Mouse (Mus musculus): ENCODE measurements around the gene Slbp. TPM values are rescaled to one million over a fixed set of nuclear protein-coding genes. Genes with fewer than 3 reads are reported as not detected.

Slbp gene
- polyA plus RNA-seq, 1 experiment from 2014 or later = 257 TPM

DNA sequence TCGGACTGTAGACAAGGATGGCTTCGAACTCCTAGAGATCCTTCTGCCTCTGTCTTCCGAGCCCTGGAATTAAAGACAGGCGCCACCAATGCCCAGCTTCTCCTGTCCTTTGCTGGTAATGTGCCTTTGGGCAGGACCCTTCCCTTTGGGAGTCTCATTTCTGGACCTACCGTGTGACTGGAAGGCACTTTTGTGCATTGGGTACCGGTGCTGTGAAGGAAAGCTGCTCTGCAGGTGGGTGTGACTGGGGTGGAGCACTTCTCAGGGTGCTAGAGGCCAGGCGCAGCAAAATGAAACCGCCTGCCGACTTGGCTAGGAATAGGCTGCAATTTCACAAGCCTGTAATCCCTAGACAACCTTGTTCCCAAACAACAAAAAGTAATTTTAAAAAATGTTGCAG lies 22.3 kb downstream of the Slbp start:
- 7% methylated on average over 9 of the region's 9 CpGs for WGBS
- H3K4me1 ChIP-seq (replicated peaks; ENCODE audit: control insufficient read depth, insufficient read depth, low read length) = no peaks in the 10 kb centered on the region
- peak; percentile 38 for ATAC-seq (ENCODE audit: low FRiP score)
- H3K9ac ChIP-seq (ENCODE audit: low read depth, low read length) = peak overlapping the region; percentile 46; the same call in 1 of the 2 replicates
- no peak for DNase-seq (ENCODE audit: low spot score)
- no peaks in the 10 kb centered on the region for H3K9me3 ChIP-seq (ENCODE audit: control insufficient read depth, low read length)
- H3K4me2 ChIP-seq (replicated peaks; ENCODE audit: low read depth, low read length) = peak overlapping the region; percentile 82
- no peaks in the 10 kb centered on the region for H3K36me3 ChIP-seq (ENCODE audit: control insufficient read depth, insufficient read depth, low read length)
- H3K27ac ChIP-seq (ENCODE audit: low read depth, low read length) = no peak overlapping the region
- peak overlapping the region; percentile 75 for H3K4me3 ChIP-seq (ENCODE audit: low read depth, low read length)
- no peaks in the 10 kb centered on the region for H3K27me3 ChIP-seq (ENCODE audit: control insufficient read depth, insufficient read depth, low read length)

DNA sequence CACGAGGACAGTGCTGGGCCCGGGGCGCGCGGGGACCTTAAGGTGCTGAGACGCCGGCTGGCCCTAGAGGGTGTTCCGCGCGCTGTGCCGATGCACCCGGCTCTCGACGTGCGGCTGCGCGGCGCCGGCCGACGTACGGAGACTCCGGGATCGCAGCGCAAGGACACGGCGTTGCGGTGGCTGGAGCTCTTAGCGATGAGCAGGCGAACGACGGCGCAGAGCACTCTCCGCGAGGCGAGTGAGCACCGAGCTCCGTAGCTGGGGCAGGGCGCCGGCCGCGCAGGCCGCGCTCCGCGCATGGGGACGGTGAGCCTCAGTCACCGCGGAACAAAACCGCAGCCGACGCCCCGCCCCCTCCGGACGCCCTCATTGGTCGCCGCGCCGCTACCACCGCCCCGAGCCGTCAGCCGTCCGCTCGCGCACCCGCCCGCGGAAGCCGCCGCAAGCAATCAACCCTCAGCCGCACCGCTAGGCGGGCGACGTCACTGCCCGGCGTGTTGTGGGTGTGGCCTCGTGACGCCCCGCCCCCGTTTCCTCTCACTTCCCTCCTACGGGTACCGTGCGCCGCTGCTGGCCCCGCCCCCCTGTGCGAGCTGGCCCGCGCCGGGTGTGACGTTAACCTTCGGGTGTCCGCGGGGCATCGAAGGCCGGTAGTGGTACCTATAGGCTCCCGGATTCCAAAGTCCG lies 22.9 kb downstream of the Slbp start, which contains the start of the genes Fam53a and Gm9903:
Gene Fam53a, minus strand, starts transcription at position 335 of the 687 bp plus-strand sequence.
Gene Gm9903, plus strand, starts transcription at position 625 of the 687 bp plus-strand sequence.
- no peaks in the 10 kb centered on the region for H3K36me3 ChIP-seq (ENCODE audit: control insufficient read depth, insufficient read depth, low read length)
- no peaks in the 10 kb centered on the region for H3K27me3 ChIP-seq (ENCODE audit: control insufficient read depth, insufficient read depth, low read length)
- H3K4me1 ChIP-seq (replicated peaks; ENCODE audit: control insufficient read depth, insufficient read depth, low read length) = no peaks in the 10 kb centered on the region
- peak within 1 kb of the TSS; percentile 82 for H3K4me2 ChIP-seq (replicated peaks; ENCODE audit: low read depth, low read length)
- no peaks in the 10 kb centered on the region for H3K9me3 ChIP-seq (ENCODE audit: control insufficient read depth, low read length)
- peak within 1 kb of the TSS; percentile 75 for H3K4me3 ChIP-seq (ENCODE audit: low read depth, low read length)
- peak within 1 kb of the TSS; percentile 70 for H3K9ac ChIP-seq (ENCODE audit: low read depth, low read length)
- WGBS = 0% methylated on average over 76 of the region's 99 CpGs
- H3K27ac ChIP-seq (ENCODE audit: low read depth, low read length) = peak within 1 kb of the TSS; percentile 83
- peak; percentile 95 for ATAC-seq (ENCODE audit: low FRiP score)
- DNase-seq (ENCODE audit: low spot score) = peak; percentile 99

DNA sequence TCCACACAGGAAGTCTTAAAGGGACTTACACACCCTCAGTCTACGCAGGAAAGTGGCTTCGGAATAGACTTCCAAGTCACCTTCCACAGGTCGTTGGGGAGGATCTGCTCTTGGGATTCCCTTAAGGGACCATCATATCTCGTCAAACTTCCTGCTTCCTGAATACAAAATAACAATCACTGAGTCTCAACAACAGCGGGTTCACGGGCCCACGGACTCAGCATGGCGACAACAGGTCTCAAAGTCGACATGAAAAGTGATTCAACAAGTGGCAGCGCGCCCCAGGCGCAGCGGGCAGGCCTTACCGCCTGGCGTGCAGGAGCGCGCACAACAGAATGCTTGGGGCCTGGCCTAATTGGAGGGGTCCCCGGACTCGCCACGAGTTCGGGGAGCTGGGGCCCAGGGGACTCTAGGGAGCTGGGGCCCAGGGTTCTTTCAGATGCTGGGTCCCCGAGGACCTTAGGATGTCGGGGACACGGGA lies 23.5 kb downstream of the Slbp start:
- Histone ChIP-seq H3K27ac (ENCODE audit: low read depth, low read length) (peak overlapping the region; percentile 83), H3K4me1 (replicated peaks; ENCODE audit: control insufficient read depth, insufficient read depth, low read length) (no peaks in the 10 kb centered on the region), H3K9me3 (ENCODE audit: control insufficient read depth, low read length) (no peaks in the 10 kb centered on the region), H3K4me2 (replicated peaks; ENCODE audit: low read depth, low read length) (peak overlapping the region; percentile 82), H3K27me3 (ENCODE audit: control insufficient read depth, insufficient read depth, low read length) (no peaks in the 10 kb centered on the region), H3K36me3 (ENCODE audit: control insufficient read depth, insufficient read depth, low read length) (no peaks in the 10 kb centered on the region), H3K4me3 (ENCODE audit: low read depth, low read length) (peak overlapping the region; percentile 75), H3K9ac (ENCODE audit: low read depth, low read length) (peak overlapping the region; percentile 70)
- peak; percentile 69; the same call in 1 of the 2 replicates for ATAC-seq (ENCODE audit: low FRiP score)
- DNase-seq (ENCODE audit: low spot score) = peak; percentile 67
- 0% methylated on average over 24 of the region's 24 CpGs for WGBS

DNA sequence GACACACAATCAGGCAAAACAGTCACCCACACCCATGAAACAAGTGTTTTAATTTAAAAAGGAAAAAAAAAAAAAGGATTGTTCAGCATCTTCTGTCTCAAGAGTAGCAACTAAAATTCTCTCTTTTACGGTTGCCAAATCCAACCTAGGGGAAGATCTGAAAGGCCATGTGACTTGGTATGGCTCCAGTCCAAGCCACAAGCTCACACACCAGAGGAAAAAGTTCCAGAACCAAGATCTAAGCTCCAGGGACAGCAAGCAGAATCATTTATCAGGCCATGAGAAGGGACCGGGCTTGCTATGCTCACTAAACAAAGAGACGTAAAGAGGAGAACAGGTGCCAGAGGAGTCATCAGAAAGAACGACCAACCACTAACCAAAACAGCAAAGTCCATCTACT lies 24.4 kb downstream of the Slbp start:
- H3K27ac ChIP-seq (ENCODE audit: low read depth, low read length) = no peak overlapping the region
- H3K4me3 ChIP-seq (ENCODE audit: low read depth, low read length) = peak overlapping the region; percentile 75; the same call in 1 of the 2 replicates
- 57% methylated on average over 4 of the region's 4 CpGs for WGBS
- no peaks in the 10 kb centered on the region for H3K9me3 ChIP-seq (ENCODE audit: control insufficient read depth, low read length)
- no peaks in the 10 kb centered on the region for H3K36me3 ChIP-seq (ENCODE audit: control insufficient read depth, insufficient read depth, low read length)
- DNase-seq (ENCODE audit: low spot score) (no peak), ATAC-seq (ENCODE audit: low FRiP score) (no peak)
- no peaks in the 10 kb centered on the region for H3K27me3 ChIP-seq (ENCODE audit: control insufficient read depth, insufficient read depth, low read length)
- H3K9ac ChIP-seq (ENCODE audit: low read depth, low read length) = no peak overlapping the region
- H3K4me1 ChIP-seq (replicated peaks; ENCODE audit: control insufficient read depth, insufficient read depth, low read length) = no peaks in the 10 kb centered on the region
- H3K4me2 ChIP-seq (replicated peaks; ENCODE audit: low read depth, low read length) = peak overlapping the region; percentile 32

DNA sequence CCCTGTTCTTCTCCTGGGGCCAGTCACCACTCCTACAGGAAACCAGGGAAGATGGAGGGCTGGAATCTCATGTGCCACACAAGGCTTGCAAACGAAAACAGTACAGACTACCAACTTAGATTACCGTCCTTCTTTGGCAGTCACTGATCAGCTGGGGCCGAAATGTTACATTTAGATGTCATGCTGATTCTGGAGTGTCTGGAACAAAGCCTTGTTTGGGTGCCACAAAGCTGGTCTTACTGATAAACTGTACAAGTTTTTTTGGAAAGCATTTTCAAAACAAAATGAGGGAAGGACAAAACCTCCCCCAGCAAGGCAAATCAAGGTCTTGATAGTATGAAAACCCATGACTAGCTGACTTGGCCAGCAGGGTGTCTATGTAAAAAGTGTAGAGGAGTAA lies 28.6 kb downstream of the Slbp start:
- no peak overlapping the region for H3K9ac ChIP-seq (ENCODE audit: low read depth, low read length)
- 76% methylated on average over 3 of the region's 3 CpGs for WGBS
- H3K4me3 ChIP-seq (ENCODE audit: low read depth, low read length) = no peak overlapping the region
- ATAC-seq (ENCODE audit: low FRiP score) (no peak), DNase-seq (ENCODE audit: low spot score) (no peak)
- H3K9me3 ChIP-seq (ENCODE audit: control insufficient read depth, low read length) = no peaks in the 10 kb centered on the region
- H3K27me3 ChIP-seq (ENCODE audit: control insufficient read depth, insufficient read depth, low read length) = no peaks in the 10 kb centered on the region
- no peaks in the 10 kb centered on the region for H3K4me1 ChIP-seq (replicated peaks; ENCODE audit: control insufficient read depth, insufficient read depth, low read length)
- no peak overlapping the region for H3K27ac ChIP-seq (ENCODE audit: low read depth, low read length)
- no peaks in the 10 kb centered on the region for H3K36me3 ChIP-seq (ENCODE audit: control insufficient read depth, insufficient read depth, low read length)
- H3K4me2 ChIP-seq (replicated peaks; ENCODE audit: low read depth, low read length) = no peak overlapping the region

DNA sequence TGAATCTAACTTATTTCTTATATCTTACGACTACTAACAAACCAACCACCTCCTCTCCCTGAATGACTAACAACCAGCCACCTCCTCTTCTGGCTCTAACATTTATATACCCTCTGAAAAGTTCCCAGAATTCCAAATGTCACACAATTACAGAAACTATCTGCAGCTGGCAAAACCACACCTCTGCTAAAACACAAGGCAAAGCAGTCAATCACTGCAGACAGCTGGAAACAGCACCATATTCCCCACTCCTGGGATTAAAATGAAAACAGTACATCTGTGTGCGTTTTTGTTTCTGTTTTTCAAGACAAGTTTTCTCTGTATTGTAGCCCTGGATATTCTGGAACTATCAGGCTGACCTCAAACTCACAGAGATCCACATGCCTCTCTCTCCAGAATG lies 29.7 kb downstream of the Slbp start:
- no peaks in the 10 kb centered on the region for H3K36me3 ChIP-seq (ENCODE audit: control insufficient read depth, insufficient read depth, low read length)
- H3K27ac ChIP-seq (ENCODE audit: low read depth, low read length) = no peak overlapping the region
- DNase-seq (ENCODE audit: low spot score) (no peak), ATAC-seq (ENCODE audit: low FRiP score) (no peak)
- no peak overlapping the region for H3K4me3 ChIP-seq (ENCODE audit: low read depth, low read length)
- H3K9me3 ChIP-seq (ENCODE audit: control insufficient read depth, low read length) = no peaks in the 10 kb centered on the region
- WGBS = 87% methylated on average over 2 of the region's 2 CpGs
- no peaks in the 10 kb centered on the region for H3K27me3 ChIP-seq (ENCODE audit: control insufficient read depth, insufficient read depth, low read length)
- H3K4me1 ChIP-seq (replicated peaks; ENCODE audit: control insufficient read depth, insufficient read depth, low read length) = no peaks in the 10 kb centered on the region
- no peak overlapping the region for H3K9ac ChIP-seq (ENCODE audit: low read depth, low read length)
- H3K4me2 ChIP-seq (replicated peaks; ENCODE audit: low read depth, low read length) = no peak overlapping the region

DNA sequence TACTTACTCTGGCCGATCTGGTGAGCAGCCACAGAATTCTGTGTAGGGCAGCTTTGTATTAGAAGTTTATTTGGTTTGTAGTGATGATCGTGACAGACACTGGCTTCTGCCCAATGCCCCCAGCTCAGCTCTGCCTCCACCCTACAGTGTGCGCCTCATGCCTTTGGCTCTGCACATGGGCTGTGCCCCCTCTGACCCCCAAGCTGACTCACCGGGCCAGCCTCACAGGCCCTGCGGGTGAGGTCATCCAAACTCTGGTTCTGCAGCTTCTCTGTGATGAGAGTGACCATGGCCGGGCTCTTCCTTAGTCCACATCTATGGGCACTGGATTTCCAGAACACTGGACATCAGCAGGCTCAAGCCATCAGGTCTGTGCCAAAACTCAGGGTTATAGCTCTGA lies 38.0 kb downstream of the Slbp start:
- Histone ChIP-seq H3K27ac (ENCODE audit: low read depth, low read length) (no peak overlapping the region), H3K27me3 (ENCODE audit: control insufficient read depth, insufficient read depth, low read length) (no peaks in the 10 kb centered on the region), H3K4me1 (replicated peaks; ENCODE audit: control insufficient read depth, insufficient read depth, low read length) (no peaks in the 10 kb centered on the region), H3K4me3 (ENCODE audit: low read depth, low read length) (no peak overlapping the region), H3K36me3 (ENCODE audit: control insufficient read depth, insufficient read depth, low read length) (no peaks in the 10 kb centered on the region), H3K9ac (ENCODE audit: low read depth, low read length) (no peak overlapping the region), H3K9me3 (ENCODE audit: control insufficient read depth, low read length) (no peaks in the 10 kb centered on the region), H3K4me2 (replicated peaks; ENCODE audit: low read depth, low read length) (no peak overlapping the region)
- 93% methylated on average over 6 of the region's 6 CpGs for WGBS
- DNase-seq (ENCODE audit: low spot score) = no peak
- no peak for ATAC-seq (ENCODE audit: low FRiP score)

DNA sequence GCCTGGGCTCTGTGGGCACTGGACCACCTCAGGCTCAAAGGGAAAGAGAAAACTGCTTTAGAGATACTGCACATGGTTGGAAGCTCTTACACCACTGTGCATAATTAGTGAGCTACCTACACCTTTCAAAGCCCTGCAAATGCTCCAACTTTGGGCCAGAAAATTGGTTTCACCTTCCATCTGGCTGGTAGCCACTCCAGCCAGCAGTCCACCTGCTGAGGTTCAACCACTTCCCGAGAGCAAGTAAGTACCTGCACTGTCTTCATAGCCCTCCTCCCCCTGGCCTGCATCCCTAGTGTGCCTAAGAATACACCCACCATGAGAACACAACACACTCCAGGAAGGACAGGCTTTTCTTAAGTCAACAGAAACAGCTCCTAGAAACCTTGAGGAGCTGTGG lies 40.6 kb downstream of the Slbp start:
- H3K4me3 ChIP-seq (ENCODE audit: low read depth, low read length) = no peak overlapping the region
- no peaks in the 10 kb centered on the region for H3K4me1 ChIP-seq (replicated peaks; ENCODE audit: control insufficient read depth, insufficient read depth, low read length)
- DNase-seq (ENCODE audit: low spot score) (no peak), ATAC-seq (ENCODE audit: low FRiP score) (no peak)
- 96% methylated on average over 1 of the region's 1 CpGs for WGBS
- peaks cover 8% of the 10 kb centered on the region; the same call in 1 of the 2 replicates for H3K36me3 ChIP-seq (ENCODE audit: control insufficient read depth, insufficient read depth, low read length)
- no peak overlapping the region for H3K4me2 ChIP-seq (replicated peaks; ENCODE audit: low read depth, low read length)
- H3K27me3 ChIP-seq (ENCODE audit: control insufficient read depth, insufficient read depth, low read length) = no peaks in the 10 kb centered on the region
- no peaks in the 10 kb centered on the region for H3K9me3 ChIP-seq (ENCODE audit: control insufficient read depth, low read length)
- H3K9ac ChIP-seq (ENCODE audit: low read depth, low read length) = no peak overlapping the region
- H3K27ac ChIP-seq (ENCODE audit: low read depth, low read length) = no peak overlapping the region

DNA sequence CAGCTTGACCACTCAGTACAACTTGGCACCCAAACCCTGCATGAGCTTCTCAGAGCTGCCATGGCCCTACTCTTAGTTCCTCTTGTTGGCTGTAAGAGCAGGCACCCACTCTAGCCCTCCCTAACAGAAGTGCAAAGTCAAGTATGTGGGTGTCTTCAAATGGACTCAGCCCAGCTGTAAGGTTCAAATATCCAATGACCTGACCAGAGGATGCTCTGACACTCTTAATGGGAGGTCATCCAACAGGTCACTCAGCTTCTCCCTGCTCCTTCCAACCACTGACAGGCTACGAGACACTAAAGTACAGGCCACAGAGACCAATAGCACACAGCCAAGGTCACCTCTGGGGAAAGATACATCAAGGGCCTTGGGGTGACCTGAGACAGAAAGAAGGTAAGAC lies 43.1 kb downstream of the Slbp start:
- Histone ChIP-seq H3K27ac (ENCODE audit: low read depth, low read length) (no peak overlapping the region), H3K36me3 (ENCODE audit: control insufficient read depth, insufficient read depth, low read length) (peaks cover 8% of the 10 kb centered on the region; the same call in 1 of the 2 replicates), H3K27me3 (ENCODE audit: control insufficient read depth, insufficient read depth, low read length) (no peaks in the 10 kb centered on the region), H3K9me3 (ENCODE audit: control insufficient read depth, low read length) (no peaks in the 10 kb centered on the region), H3K4me1 (replicated peaks; ENCODE audit: control insufficient read depth, insufficient read depth, low read length) (no peaks in the 10 kb centered on the region), H3K4me3 (ENCODE audit: low read depth, low read length) (no peak overlapping the region), H3K9ac (ENCODE audit: low read depth, low read length) (no peak overlapping the region), H3K4me2 (replicated peaks; ENCODE audit: low read depth, low read length) (no peak overlapping the region)
- ATAC-seq (ENCODE audit: low FRiP score) (no peak), DNase-seq (ENCODE audit: low spot score) (no peak)
- WGBS = 84% methylated on average over 1 of the region's 1 CpGs

Data from hindbrain, embryonic 11.5 days (tissue).